Mouse (Mus musculus) forebrain, postnatal 0 days (tissue): ENCODE measurements around the gene Dusp8. TPM values are rescaled to one million over a fixed set of nuclear protein-coding genes. Genes with fewer than 3 reads are reported as not detected.

ENCODE experiments used
- ATAC-seq: fragments of 200-750 bp; cut with Nextera tagmentation; 2 replicates; pipeline ENCODE4 v1.8.0; 2017; ENCODE audit warnings: mild to moderate bottlenecking, moderate library complexity
- DNase-seq: peaks from one replicate; pipeline ENCODE4 v3.0.0-alpha.2; 2015
- H3K27ac ChIP-seq: fragments of 300-500 bp; sonication (generic); 2 replicates; pipeline ENCODE4 v1.5.1; 2014; ENCODE audit warnings: low read depth, mild to moderate bottlenecking, antibody characterized with exemption, low read length, moderate library complexity, mixed read lengths
- H3K27me3 ChIP-seq: fragments of 300-500 bp; sonication (generic); 2 replicates; pipeline ENCODE4 v1.6.1; 2014; ENCODE audit warnings: mild to moderate bottlenecking, low read length, mixed read lengths; ENCODE audit not compliant: insufficient read depth
- H3K36me3 ChIP-seq: fragments of 300-500 bp; sonication (generic); 2 replicates; pipeline ENCODE4 v1.6.1; 2014; ENCODE audit warnings: mild to moderate bottlenecking, moderate library complexity; ENCODE audit not compliant: insufficient read depth
- H3K4me1 ChIP-seq: fragments of 300-500 bp; sonication (generic); 2 replicates; pipeline ENCODE4 v1.6.1; 2014; ENCODE audit warnings: antibody characterized with exemption; ENCODE audit not compliant: insufficient read depth
- H3K4me2 ChIP-seq: fragments of 300-500 bp; sonication (generic); 2 replicates; pipeline ENCODE4 v1.6.1; 2014; ENCODE audit warnings: low read depth, mild to moderate bottlenecking, moderate library complexity
- H3K4me3 ChIP-seq: fragments of 300-500 bp; sonication (generic); 2 replicates; pipeline ENCODE4 v1.5.1; 2014; ENCODE audit warnings: low read depth, low read length, mixed read lengths
- H3K9ac ChIP-seq: fragments of 300-500 bp; sonication (generic); 2 replicates; pipeline ENCODE4 v1.6.1; 2014; ENCODE audit warnings: mild to moderate bottlenecking
- H3K9me3 ChIP-seq: fragments of 300-500 bp; sonication (generic); 2 replicates; pipeline ENCODE4 v1.6.1; 2016; ENCODE audit warnings: low read length
- CTCF ChIP-seq: sonication (generic); IDR thresholded peaks from 2 replicates; pipeline ENCODE4 v1.5.1; 2016; ENCODE audit warnings: antibody characterized with exemption, control low read depth, low read depth
- WGBS: fragments of 180-500 bp; shearing (Covaris S2); extraction: QIAGEN DNeasy Blood & Tissue Kit; methylation state at CpG from one replicate; pipeline ENCODE4 v1.1.7; 2014; 5-methylcytosine and 5-hydroxymethylcytosine counted together
- polyA plus RNA-seq: library from polyadenylated mRNA; unstranded; fragments of >200 nt; fragmentation: Nextera tagmentation; extraction: Ambion mirVana; gene quantifications from 2 replicates; pipeline ENCODE4 v1.2.1, GENCODE M21; 2015
- total RNA-seq: library from RNA; depleted of rRNA; stranded (reverse); fragments of >200 nt; gene quantifications from 2 replicates; pipeline ENCODE4 v1.2.3, GENCODE M21; 2014

The Dusp8 gene
- total and polyA plus RNA-seq, 2 experiments from 2014 or later = 92.6 to 106 TPM

DNA sequence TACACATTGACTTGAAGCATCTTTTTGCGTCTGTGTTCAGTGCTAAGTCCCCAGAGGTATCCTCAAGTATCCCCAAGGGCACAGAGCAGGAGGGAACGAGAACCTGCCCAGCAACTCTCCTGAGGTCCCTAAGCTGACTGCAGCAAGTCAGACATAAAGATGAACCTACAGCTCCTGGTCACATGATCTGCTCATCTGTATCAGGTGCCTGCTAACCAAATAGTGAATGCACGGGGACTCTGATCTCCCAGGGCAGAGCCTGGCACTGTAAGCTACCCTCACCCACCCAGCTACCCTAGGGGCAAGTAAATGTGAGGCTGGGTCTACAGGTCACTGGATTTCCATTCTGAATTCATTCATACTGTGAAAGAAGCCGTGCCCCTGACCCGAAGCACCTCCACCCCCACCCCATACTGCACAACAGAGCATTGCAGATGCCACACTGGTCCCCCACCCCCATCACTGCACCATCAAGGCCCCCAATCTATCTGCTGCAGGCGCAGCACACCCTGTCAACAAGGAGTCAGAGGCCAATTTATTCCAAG is 1.9 kb downstream of the Dusp8 start:
- H3K27me3 ChIP-seq = no peaks in the 10 kb centered on the region
- H3K9me3 ChIP-seq = no peaks in the 10 kb centered on the region
- no peak for DNase-seq
- H3K4me2 ChIP-seq = peak overlapping the region; percentile 96
- peak overlapping the region; percentile 60 for H3K4me3 ChIP-seq
- H3K4me1 ChIP-seq = peaks cover 48% of the 10 kb centered on the region
- WGBS = 17% methylated on average over 6 of the region's 6 CpGs
- H3K27ac ChIP-seq = peak overlapping the region; percentile 91
- H3K36me3 ChIP-seq = peaks cover 8% of the 10 kb centered on the region; the same call in 1 of the 2 replicates
- peak overlapping the region; percentile 97 for H3K9ac ChIP-seq
- no peak for TF ChIP-seq CTCF
- ATAC-seq = no peak

DNA sequence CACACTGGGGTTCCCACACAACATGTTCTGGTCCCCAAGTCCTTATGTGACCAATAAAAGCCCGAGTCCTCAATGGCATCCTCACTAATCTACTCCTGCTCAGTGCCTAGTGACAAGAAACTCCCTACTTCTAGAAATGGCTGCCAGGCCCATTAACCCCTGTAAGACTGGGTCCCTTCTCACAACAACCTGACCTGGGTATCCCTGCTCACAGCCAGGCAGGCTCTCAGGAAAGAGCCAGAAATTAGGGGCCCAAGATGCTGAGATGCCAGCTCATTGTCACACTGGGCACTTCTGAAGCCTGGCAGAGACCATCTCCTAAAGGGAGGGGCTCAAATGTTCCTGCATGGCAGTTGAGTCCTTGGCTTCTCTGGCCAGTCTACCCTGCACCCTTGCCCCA is 2.7 kb downstream of the Dusp8 start:
- ATAC-seq (no peak), DNase-seq (no peak)
- TF ChIP-seq CTCF = no peak
- peaks cover 14% of the 10 kb centered on the region for H3K36me3 ChIP-seq
- H3K4me2 ChIP-seq = peak overlapping the region; percentile 96
- no peaks in the 10 kb centered on the region for H3K9me3 ChIP-seq
- peaks cover 48% of the 10 kb centered on the region for H3K4me1 ChIP-seq
- no peak overlapping the region for H3K27ac ChIP-seq
- peak overlapping the region; percentile 97 for H3K9ac ChIP-seq
- 15% methylated on average over 1 of the region's 1 CpGs for WGBS
- H3K27me3 ChIP-seq = no peaks in the 10 kb centered on the region
- H3K4me3 ChIP-seq = peak overlapping the region; percentile 60

GRCm38 (mm10) chr7:142091848-142092247 is 3.8 kb downstream of the Dusp8 start:
- ATAC-seq (peak; percentile 46), DNase-seq (peak; percentile 90)
- Histone ChIP-seq H3K4me1 (peaks cover 48% of the 10 kb centered on the region), H3K9ac (peak overlapping the region; percentile 97), H3K36me3 (peaks cover 25% of the 10 kb centered on the region), H3K27ac (peak overlapping the region; percentile 72), H3K4me3 (peak overlapping the region; percentile 60), H3K4me2 (peak overlapping the region; percentile 96), H3K9me3 (no peaks in the 10 kb centered on the region), H3K27me3 (no peaks in the 10 kb centered on the region)
- TF ChIP-seq CTCF = no peak
- WGBS = 1% methylated on average over 4 of the region's 4 CpGs

- Histone ChIP-seq H3K27me3 (no peaks in the 10 kb centered on the region), H3K4me3 (no peak overlapping the region), H3K27ac (no peak overlapping the region; the same call in 1 of the 2 replicates), H3K4me2 (no peak overlapping the region; the same call in 1 of the 2 replicates), H3K9ac (peak overlapping the region; percentile 29), H3K4me1 (peaks cover 38% of the 10 kb centered on the region), H3K36me3 (peaks cover 45% of the 10 kb centered on the region), H3K9me3 (no peaks in the 10 kb centered on the region)
- DNase-seq (no peak), ATAC-seq (no peak)
- 47% methylated on average over 17 of the region's 17 CpGs for WGBS
- no peak for TF ChIP-seq CTCF
These were observed 5.8 kb downstream of the Dusp8 start for GRCm38 (mm10) chr7:142089648-142090447.

- Histone ChIP-seq H3K4me1 (peaks cover 38% of the 10 kb centered on the region), H3K4me2 (0 out of 2 replicates have a peak overlapping the region, but pooled peaks have one; percentile 9), H3K9ac (0 out of 2 replicates have a peak overlapping the region, but pooled peaks have one; percentile 14), H3K4me3 (no peak overlapping the region), H3K36me3 (peaks cover 55% of the 10 kb centered on the region), H3K9me3 (no peaks in the 10 kb centered on the region), H3K27ac (no peak overlapping the region; the same call in 1 of the 2 replicates), H3K27me3 (no peaks in the 10 kb centered on the region)
- ATAC-seq (peak; percentile 60), DNase-seq (peak; percentile 71)
- TF ChIP-seq CTCF = no peak
- WGBS = 4% methylated on average over 5 of the region's 5 CpGs
These were observed 6.8 kb downstream of the Dusp8 start for GRCm38 (mm10) chr7:142088886-142089285.

- Histone ChIP-seq H3K36me3 (peaks cover 72% of the 10 kb centered on the region), H3K4me1 (peaks cover 26% of the 10 kb centered on the region), H3K27ac (no peak overlapping the region), H3K4me2 (no peak overlapping the region), H3K27me3 (no peaks in the 10 kb centered on the region), H3K9ac (no peak overlapping the region), H3K9me3 (no peaks in the 10 kb centered on the region), H3K4me3 (no peak overlapping the region)
- ATAC-seq (no peak), DNase-seq (no peak)
- 91% methylated on average over 1 of the region's 1 CpGs for WGBS
- TF ChIP-seq CTCF = no peak
These were observed 8.5 kb downstream of the Dusp8 start for GRCm38 (mm10) chr7:142087069-142087652.
